Comparison of ENCODE assay signal across 1 mouse cellular context in genomic region chr6:129513409-129513808, GRCm38 (mm10).
TF ChIP-seq lines count a peak whose summit lies in the region.

No protein-coding gene starts in this region.

TF ChIP-seq in MEL, 35 proteins besides CTCF, POLR2A, EP300 and RAD21 (continued from another document):
- TF ChIP-seq ZKSCAN1 (IDR thresholded peaks at IDR 0.05; ENCODE audit: low read depth, low read length): no peak
- TF ChIP-seq ELF1 (IDR thresholded peaks at IDR 0.05; ENCODE audit: low read depth, low read length): no peak
- no peak for TF ChIP-seq ZNF384 (IDR thresholded peaks at IDR 0.05; ENCODE audit: low read depth, low read length)
- no peak for TF ChIP-seq MAFK (IDR thresholded peaks at IDR 0.05; ENCODE audit: borderline replicate concordance, low read depth, low read length)
- TF ChIP-seq TAL1 (IDR thresholded peaks at IDR 0.05; ENCODE audit: low read length): no peak
TF ChIP-seq in MEL: peak in this region for 0.
